Comparison of ENCODE assay signal across 9 mouse cellular contexts in the genomic region with DNA sequence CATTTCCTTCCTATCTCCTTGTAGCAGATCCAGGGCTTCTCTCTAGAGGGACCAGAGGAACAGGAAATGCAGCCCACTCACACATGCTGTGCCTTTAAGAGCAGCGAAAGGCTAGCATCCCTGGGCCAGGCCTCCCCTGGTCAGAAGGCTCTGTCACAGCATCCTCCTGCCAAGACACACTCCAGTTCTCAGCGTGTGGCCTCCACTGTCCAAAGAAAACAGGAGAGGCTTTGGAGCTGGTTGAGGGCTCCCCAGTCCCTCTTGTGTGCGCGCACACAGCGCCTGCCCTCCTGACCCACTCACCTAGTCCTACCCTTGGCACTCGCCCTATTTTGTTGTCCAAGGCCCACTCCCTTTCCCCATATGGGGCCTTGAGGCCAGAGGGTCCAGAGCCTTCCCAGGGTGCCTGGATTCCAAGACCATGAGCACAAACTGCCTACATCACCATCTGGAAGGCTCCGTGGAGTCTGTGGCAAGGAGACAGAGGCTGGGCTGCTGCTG.
A peak's percentile ranks its signal among the peaks of the same experiment; 100 is the strongest.
DNase-seq lines count a peak whose midpoint lies in the region; ATAC-seq lines count a peak whose summit lies in the region.
"Had no signal": no experiment of that assay in that cellular context is flagged by ENCODE, and none has a peak within 500 bp of the region (broad histone marks: within the 10 kb centered on the region; RNA-seq: fewer than 3 reads in every experiment).

No protein-coding gene starts in this region.

- DNase-seq in midbrain, embryonic 10.5 days (ENCODE audit: low spot score), result no peak
- DNase-seq in embryonic facial prominence, embryonic 10.5 days (ENCODE audit: low spot score), result no peak
- DNase-seq in heart, postnatal 36 days, result peak; percentile 52 to 64

- H3K9ac ChIP-seq in midbrain, embryonic 15.5 days, result no peak overlapping the region
- H3K9ac ChIP-seq in stomach, embryonic 15.5 days, result no peak overlapping the region

- ATAC-seq in midbrain, embryonic 15.5 days (replicated peaks), result no peak
- 0 out of 2 replicates have a peak, but pooled peaks have one; percentile 23 for ATAC-seq in stomach, embryonic 15.5 days (ENCODE audit: insufficient read depth, low FRiP score, low read depth)
- no peak for ATAC-seq in megakaryocyte, adult 5-6 weeks (ENCODE audit: poor library complexity, severe bottlenecking)
- no peak for ATAC-seq in monocyte, adult 5-6 weeks (replicated peaks; ENCODE audit: insufficient number of reproducible peaks, low FRiP score, low TSS enrichment, poor library complexity, severe bottlenecking)
- ATAC-seq in activated CD4-positive, CD25-positive, alpha-beta regulatory T cell, adult 4 months, result no peak

- WGBS in midbrain, embryonic 10.5 days, result 46% methylated on average over 7 of the region's 7 CpGs
- 54% methylated on average over 7 of the region's 7 CpGs for WGBS in midbrain, embryonic 15.5 days
- 29% methylated on average over 7 of the region's 7 CpGs for WGBS in embryonic facial prominence, embryonic 10.5 days
- WGBS in stomach, embryonic 15.5 days, result 49% methylated on average over 7 of the region's 7 CpGs

- peak overlapping the region; percentile 59 for H3K27ac ChIP-seq in midbrain, embryonic 10.5 days (replicated peaks)
- H3K27ac ChIP-seq in midbrain, embryonic 15.5 days, result no peak overlapping the region
- peak overlapping the region; percentile 74 for H3K27ac ChIP-seq in embryonic facial prominence, embryonic 10.5 days (replicated peaks)
- H3K27ac ChIP-seq in stomach, embryonic 15.5 days, result peak overlapping the region; percentile 79

- H3K4me2 ChIP-seq in midbrain, embryonic 15.5 days, result no peak overlapping the region
- no peak overlapping the region for H3K4me2 ChIP-seq in stomach, embryonic 15.5 days

- no peak overlapping the region for H3K4me3 ChIP-seq in midbrain, embryonic 10.5 days
- H3K4me3 ChIP-seq in midbrain, embryonic 15.5 days, result no peak overlapping the region
- H3K4me3 ChIP-seq in embryonic facial prominence, embryonic 10.5 days, result 0 out of 2 replicates have a peak overlapping the region, but pooled peaks have one; percentile 17
- H3K4me3 ChIP-seq in stomach, embryonic 15.5 days (replicated peaks), result no peak overlapping the region
- H3K4me3 ChIP-seq: myocyte had no signal

- H3K36me3 ChIP-seq in midbrain, embryonic 10.5 days, result peaks cover 9% of the 10 kb centered on the region; the same call in 1 of the 2 replicates
- H3K36me3 ChIP-seq in midbrain, embryonic 15.5 days (replicated peaks), result no peaks in the 10 kb centered on the region
- H3K36me3 ChIP-seq in embryonic facial prominence, embryonic 10.5 days (replicated peaks), result peaks cover 61% of the 10 kb centered on the region
- H3K36me3 ChIP-seq in stomach, embryonic 15.5 days, result 0 out of 2 replicates have a peak, but pooled peaks cover 9% of the 10 kb centered on the region

- no peaks in the 10 kb centered on the region for H3K9me3 ChIP-seq in midbrain, embryonic 10.5 days (replicated peaks)
- no peaks in the 10 kb centered on the region for H3K9me3 ChIP-seq in midbrain, embryonic 15.5 days
- no peaks in the 10 kb centered on the region for H3K9me3 ChIP-seq in embryonic facial prominence, embryonic 10.5 days
- H3K9me3 ChIP-seq in stomach, embryonic 15.5 days, result no peaks in the 10 kb centered on the region

- peaks cover 44% of the 10 kb centered on the region for H3K4me1 ChIP-seq in midbrain, embryonic 10.5 days
- H3K4me1 ChIP-seq in midbrain, embryonic 15.5 days, result peaks cover 8% of the 10 kb centered on the region; the same call in 1 of the 2 replicates
- peaks cover 65% of the 10 kb centered on the region for H3K4me1 ChIP-seq in embryonic facial prominence, embryonic 10.5 days
- H3K4me1 ChIP-seq in stomach, embryonic 15.5 days, result peaks cover 23% of the 10 kb centered on the region

- H3K27me3 ChIP-seq in midbrain, embryonic 10.5 days (ENCODE audit: low read depth, poor library complexity, severe bottlenecking), result peaks cover 27% of the 10 kb centered on the region; the same call in 1 of the 2 replicates
- H3K27me3 ChIP-seq in midbrain, embryonic 15.5 days (replicated peaks), result no peaks in the 10 kb centered on the region
- no peaks in the 10 kb centered on the region for H3K27me3 ChIP-seq in embryonic facial prominence, embryonic 10.5 days (replicated peaks; ENCODE audit: low read depth, poor library complexity, severe bottlenecking)
- H3K27me3 ChIP-seq in stomach, embryonic 15.5 days (replicated peaks), result no peaks in the 10 kb centered on the region

- intact Hi-C loops in heart, postnatal 36 days (cut with DNase I), result no loop called here

Comparison
In these comparisons a context has a peak if more than half of its experiments do, and no peak if none do; other contexts are left out.
1. DNase-seq: peak in heart, postnatal 36 days (2 of 2); none in midbrain, embryonic 10.5 days (single experiment) and embryonic facial prominence, embryonic 10.5 days (single experiment).